Mouse (Mus musculus) CD4-positive, CD25-positive, alpha-beta regulatory T cell (primary cell): Measurements from ENCODE around the gene Mfsd7a. TPM values are rescaled to one million over a fixed set of nuclear protein-coding genes. Genes with fewer than 3 reads are reported as not detected.

Experiments used
- polyA plus RNA-seq: library from polyadenylated mRNA; unstranded; fragments of 100-300 nt; shearing (Covaris generic); gene quantifications from one replicate; pipeline ENCODE4 v1.2.1, GENCODE M21; 2017

Mfsd7a gene
- not detected for polyA plus RNA-seq

GRCm38 (mm10) chr5:108448785-108449668 is at the start of gene Mfsd7a:
Mfsd7a (minus strand) TSS chr5:108448891.

GRCm38 (mm10) chr5:108461082-108462065 is 12.7 kb upstream of the Mfsd7a start, which contains the start of gene Pcgf3:
Pcgf3 (plus strand) TSS chr5:108461232.

DNA sequence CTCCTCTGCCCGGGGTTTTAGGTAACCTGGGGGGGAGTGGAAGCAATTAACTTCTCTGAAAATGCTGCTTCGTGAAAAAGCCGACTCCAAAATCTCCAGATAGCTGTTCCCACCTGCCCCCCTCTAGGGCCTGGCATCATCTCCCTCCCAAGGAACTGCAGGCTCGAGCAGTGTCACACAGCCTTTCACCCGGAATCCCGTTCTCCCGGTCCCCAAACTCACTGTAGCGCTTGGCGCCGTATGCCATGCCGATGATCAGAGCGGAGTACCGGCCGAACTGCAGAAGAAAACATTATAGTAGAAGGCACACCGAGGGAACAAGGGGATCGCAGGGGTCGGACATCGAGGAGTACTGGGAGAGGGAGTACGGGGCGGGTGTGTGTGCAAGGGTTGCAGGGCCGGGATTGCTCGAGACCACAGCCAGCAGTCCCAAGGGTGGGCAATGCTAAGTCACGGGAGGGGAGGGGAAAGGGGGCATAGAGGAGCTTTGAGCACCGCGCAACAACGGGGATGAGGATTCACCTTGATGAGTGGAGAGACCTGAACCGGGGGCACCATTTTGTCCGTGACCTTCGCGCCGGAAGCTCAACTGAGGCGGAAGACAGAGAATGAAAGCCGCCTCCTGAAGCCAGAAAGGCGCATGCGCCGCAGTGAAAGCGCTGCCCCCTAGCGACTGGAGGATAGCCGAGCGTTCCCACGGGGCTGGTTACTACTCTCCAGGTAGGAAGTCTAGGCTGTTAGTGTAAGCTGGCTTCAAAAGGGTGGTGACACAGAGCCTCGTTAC is 14.7 kb downstream of the Mfsd7a start, which contains the start of gene Atp5k:
Gene Atp5k (minus strand): TSS at position 645 of the 784 bp plus-strand sequence.

Other genes starting within 250 kb of the Mfsd7a start
- 75.2 TPM for gene Dr1, start 180.0 kb downstream of the Mfsd7a start, polyA plus RNA-seq
- gene Pigg, start 136.3 kb downstream of the Mfsd7a start, polyA plus RNA-seq = 4.1 TPM
- gene Gm42517, start 81.0 kb downstream of the Mfsd7a start, polyA plus RNA-seq = not detected
- 1.4 TPM for gene Pde6b, start 60.5 kb downstream of the Mfsd7a start, polyA plus RNA-seq
- 173 TPM for gene Atp5k, start 14.4 kb downstream of the Mfsd7a start, polyA plus RNA-seq
- 13.6 TPM for gene Pcgf3, start 12.3 kb upstream of the Mfsd7a start, polyA plus RNA-seq
- gene Cplx1, start 101.1 kb upstream of the Mfsd7a start, polyA plus RNA-seq = not detected
- 162 TPM for gene Gak, start 180.9 kb upstream of the Mfsd7a start, polyA plus RNA-seq
- gene Tmem175, start 180.9 kb upstream of the Mfsd7a start, polyA plus RNA-seq = 42.9 TPM
- 47.9 TPM for gene Idua, start 211.4 kb upstream of the Mfsd7a start, polyA plus RNA-seq
- 20.9 TPM for gene Dgkq, start 220.8 kb upstream of the Mfsd7a start, polyA plus RNA-seq
- gene Slc26a1, start 226.7 kb upstream of the Mfsd7a start, polyA plus RNA-seq = 0.13 TPM
- 1.8 TPM for gene Fgfrl1, start 243.5 kb upstream of the Mfsd7a start, polyA plus RNA-seq